Mouse (Mus musculus) hindbrain, embryonic 10.5 days (tissue): ENCODE results near the gene Nup214. TPM values are rescaled to one million over a fixed set of nuclear protein-coding genes. Genes with fewer than 3 reads are reported as not detected.
"Not testable (repeated sequence)": the region's sequence is repeated elsewhere in the genome, so short reads cannot be mapped to it uniquely, and the experiment has no call there.

ENCODE experiments used
- DNase-seq: peaks from one replicate; pipeline ENCODE4 v3.0.0-alpha.2; 2017; ENCODE audit warnings: low spot score
- H3K27ac ChIP-seq: fragments of 300-500 bp; sonication (generic); 2 replicates; pipeline ENCODE4 v1.5.1; 2016; ENCODE audit warnings: mild to moderate bottlenecking, moderate library complexity
- H3K27me3 ChIP-seq: fragments of 300-500 bp; sonication (generic); 2 replicates; pipeline ENCODE4 v1.6.1; 2016; ENCODE audit warnings: mild to moderate bottlenecking; ENCODE audit not compliant: poor library complexity, insufficient read depth, severe bottlenecking
- H3K36me3 ChIP-seq: fragments of 300-500 bp; sonication (generic); 2 replicates; pipeline ENCODE4 v1.6.1; 2016; ENCODE audit warnings: mild to moderate bottlenecking, moderate library complexity
- H3K4me1 ChIP-seq: fragments of 300-500 bp; sonication (generic); replicated peaks from 2 replicates; pipeline ENCODE4 v1.6.1; 2016; ENCODE audit warnings: mild to moderate bottlenecking
- H3K4me3 ChIP-seq: fragments of 300-500 bp; sonication (generic); 2 replicates; pipeline ENCODE4 v1.5.1; 2016; ENCODE audit warnings: mild to moderate bottlenecking, moderate library complexity
- H3K9me3 ChIP-seq: fragments of 300-500 bp; sonication (generic); 2 replicates; pipeline ENCODE4 v1.6.1; 2016; ENCODE audit warnings: mild to moderate bottlenecking, moderate library complexity
- whole genome bisulfite sequencing: fragments of 180-500 bp; shearing (Covaris S2); methylation state at CpG from one replicate; pipeline ENCODE4 v1.1.7; 2016; 5-methylcytosine and 5-hydroxymethylcytosine counted together
- polyA plus RNA-seq: library from polyadenylated mRNA; unstranded; fragments of >200 nt; fragmentation: Nextera tagmentation; extraction: Ambion mirVana; gene quantifications from 2 replicates; pipeline ENCODE4 v1.2.1, GENCODE M21; 2016

Gene Nup214
- polyA plus RNA-seq, 1 experiment from 2014 or later, result 99.3 TPM

- Histone ChIP-seq H3K4me3 (no peak overlapping the region), H3K27me3 (no peaks in the 10 kb centered on the region), H3K36me3 (peaks cover 96% of the 10 kb centered on the region), H3K27ac (no peak overlapping the region), H3K9me3 (no peaks in the 10 kb centered on the region), H3K4me1 (no peaks in the 10 kb centered on the region)
- 93% methylated on average over 6 of the region's 6 CpGs for WGBS
- no peak for DNase-seq
Measured at GRCm38 (mm10) chr2:32033436-32033835, 59.2 kb downstream of the Nup214 start.

GRCm38 (mm10) chr2:32034206-32034605 is 60.0 kb downstream of the Nup214 start:
- H3K4me1 ChIP-seq, result no peaks in the 10 kb centered on the region
- H3K27ac ChIP-seq, result no peak overlapping the region
- H3K9me3 ChIP-seq, result no peaks in the 10 kb centered on the region
- H3K27me3 ChIP-seq, result no peaks in the 10 kb centered on the region
- no peak for DNase-seq
- no peak overlapping the region for H3K4me3 ChIP-seq
- WGBS, result 94% methylated on average over 6 of the region's 6 CpGs
- peaks cover 98% of the 10 kb centered on the region for H3K36me3 ChIP-seq

GRCm38 (mm10) chr2:32037279-32037858 is 63.1 kb downstream of the Nup214 start:
- no peaks in the 10 kb centered on the region for H3K27me3 ChIP-seq
- peaks cover 99% of the 10 kb centered on the region for H3K36me3 ChIP-seq
- no peak overlapping the region for H3K4me3 ChIP-seq
- WGBS, result 80% methylated on average over 6 of the region's 6 CpGs
- no peak for DNase-seq
- no peaks in the 10 kb centered on the region for H3K4me1 ChIP-seq
- H3K27ac ChIP-seq, result no peak overlapping the region
- no peaks in the 10 kb centered on the region for H3K9me3 ChIP-seq

GRCm38 (mm10) chr2:32038661-32039081 is 64.4 kb downstream of the Nup214 start:
- Histone ChIP-seq H3K27me3 (no peaks in the 10 kb centered on the region), H3K4me1 (no peaks in the 10 kb centered on the region), H3K27ac (no peak overlapping the region), H3K9me3 (no peaks in the 10 kb centered on the region), H3K4me3 (no peak overlapping the region), H3K36me3 (peaks cover 99% of the 10 kb centered on the region)
- WGBS, result 91% methylated on average over 8 of the region's 8 CpGs
- no peak for DNase-seq

- not testable (repeated sequence) for H3K4me1 ChIP-seq, DNase-seq, H3K9me3 ChIP-seq, H3K27me3 ChIP-seq, H3K4me3 ChIP-seq, H3K27ac ChIP-seq
- H3K36me3 ChIP-seq, result peaks cover 98% of the 10 kb centered on the region
- 91% methylated on average over 9 of the region's 9 CpGs for WGBS
Measured at GRCm38 (mm10) chr2:32040646-32041045, 66.4 kb downstream of the Nup214 start.

GRCm38 (mm10) chr2:32041087-32041486 is 66.9 kb downstream of the Nup214 start:
- Histone ChIP-seq H3K4me1 (no peaks in the 10 kb centered on the region), H3K4me3 (no peak overlapping the region), H3K36me3 (peaks cover 98% of the 10 kb centered on the region), H3K27me3 (no peaks in the 10 kb centered on the region), H3K9me3 (no peaks in the 10 kb centered on the region), H3K27ac (no peak overlapping the region)
- no peak for DNase-seq
- 88% methylated on average over 2 of the region's 2 CpGs for WGBS

- no peak overlapping the region for H3K4me3 ChIP-seq
- DNase-seq, result no peak
- H3K27ac ChIP-seq, result no peak overlapping the region
- no peaks in the 10 kb centered on the region for H3K9me3 ChIP-seq
- H3K36me3 ChIP-seq, result peaks cover 97% of the 10 kb centered on the region
- no peaks in the 10 kb centered on the region for H3K27me3 ChIP-seq
- 79% methylated on average over 5 of the region's 5 CpGs for WGBS
- no peaks in the 10 kb centered on the region for H3K4me1 ChIP-seq
Measured at GRCm38 (mm10) chr2:32043836-32044235, 69.6 kb downstream of the Nup214 start.

- 81% methylated on average over 6 of the region's 6 CpGs for WGBS
- peaks cover 96% of the 10 kb centered on the region for H3K36me3 ChIP-seq
- H3K27ac ChIP-seq, result no peak overlapping the region
- H3K27me3 ChIP-seq, result no peaks in the 10 kb centered on the region
- H3K4me1 ChIP-seq, result no peaks in the 10 kb centered on the region
- no peak for DNase-seq
- H3K4me3 ChIP-seq, result no peak overlapping the region
- no peaks in the 10 kb centered on the region for H3K9me3 ChIP-seq
Measured at GRCm38 (mm10) chr2:32045375-32045774, 71.1 kb downstream of the Nup214 start.

GRCm38 (mm10) chr2:32046009-32046408 is 71.8 kb downstream of the Nup214 start:
- Histone ChIP-seq H3K27ac (no peak overlapping the region), H3K36me3 (peaks cover 96% of the 10 kb centered on the region), H3K9me3 (no peaks in the 10 kb centered on the region), H3K27me3 (no peaks in the 10 kb centered on the region), H3K4me1 (no peaks in the 10 kb centered on the region), H3K4me3 (no peak overlapping the region)
- 93% methylated on average over 10 of the region's 10 CpGs for WGBS
- no peak for DNase-seq

GRCm38 (mm10) chr2:32047323-32047722 is 73.1 kb downstream of the Nup214 start:
- no peak overlapping the region for H3K27ac ChIP-seq
- H3K36me3 ChIP-seq, result peaks cover 96% of the 10 kb centered on the region
- 94% methylated on average over 10 of the region's 10 CpGs for whole genome bisulfite sequencing
- no peaks in the 10 kb centered on the region for H3K9me3 ChIP-seq
- H3K4me1 ChIP-seq, result no peaks in the 10 kb centered on the region
- H3K4me3 ChIP-seq, result no peak overlapping the region
- no peak for DNase-seq
- H3K27me3 ChIP-seq, result no peaks in the 10 kb centered on the region

GRCm38 (mm10) chr2:32051791-32052190 is 77.6 kb downstream of the Nup214 start:
- Histone ChIP-seq H3K9me3 (no peaks in the 10 kb centered on the region), H3K36me3 (peaks cover 66% of the 10 kb centered on the region), H3K4me3 (no peak overlapping the region), H3K27me3 (peaks cover 5% of the 10 kb centered on the region; the same call in 1 of the 2 replicates), H3K27ac (no peak overlapping the region), H3K4me1 (peaks cover 16% of the 10 kb centered on the region)
- no peak for DNase-seq
- WGBS, result 91% methylated on average over 8 of the region's 8 CpGs

- Histone ChIP-seq H3K4me1 (peaks cover 16% of the 10 kb centered on the region), H3K27ac (no peak overlapping the region), H3K27me3 (peaks cover 11% of the 10 kb centered on the region; the same call in 1 of the 2 replicates), H3K36me3 (peaks cover 60% of the 10 kb centered on the region), H3K4me3 (no peak overlapping the region), H3K9me3 (no peaks in the 10 kb centered on the region)
- 97% methylated on average over 7 of the region's 7 CpGs for WGBS
- no peak for DNase-seq
Measured at GRCm38 (mm10) chr2:32052418-32052817, 78.2 kb downstream of the Nup214 start.

GRCm38 (mm10) chr2:32055357-32055965 is 81.2 kb downstream of the Nup214 start:
- no peaks in the 10 kb centered on the region for H3K9me3 ChIP-seq
- no peak overlapping the region for H3K27ac ChIP-seq
- H3K36me3 ChIP-seq, result peaks cover 31% of the 10 kb centered on the region
- DNase-seq, result peak; percentile 29
- peaks cover 26% of the 10 kb centered on the region for H3K27me3 ChIP-seq
- peaks cover 31% of the 10 kb centered on the region for H3K4me1 ChIP-seq
- 54% methylated on average over 7 of the region's 7 CpGs for WGBS
- H3K4me3 ChIP-seq, result no peak overlapping the region
